Mouse (Mus musculus) CH12.LX (cell line): ENCODE measurements around the gene Mkrn1. TPM values are rescaled to one million over a fixed set of nuclear protein-coding genes. Genes with fewer than 3 reads are reported as not detected.
"Not testable (repeated sequence)": the region's sequence is repeated elsewhere in the genome, so short reads cannot be mapped to it uniquely, and the experiment has no call there.

Source experiments
- DNase-seq: peaks from one replicate; pipeline ENCODE4 v3.0.0-alpha.2; 2013; ENCODE audit errors: extremely low read depth
- H3K27ac ChIP-seq: 2 replicates; pipeline ENCODE4 v1.5.1; 2012; ENCODE audit warnings: low read depth, mild to moderate bottlenecking, control low read depth, moderate library complexity; ENCODE audit not compliant: insufficient read depth
- H3K27me3 ChIP-seq: replicated peaks from 2 replicates; pipeline ENCODE3; 2012; ENCODE audit warnings: inconsistent platforms
- H3K36me3 ChIP-seq, 2 experiments: replicated peaks in 1 of 2; 2 replicates each; pipeline versions ENCODE3 to v1.6.1; 2012; ENCODE audit warnings: inconsistent platforms in 1 of 2, low read length in 1 of 2, mild to moderate bottlenecking in 1 of 2, mixed read lengths in 1 of 2, moderate library complexity in 1 of 2; ENCODE audit not compliant: control insufficient read depth in 1 of 2, insufficient read depth in 1 of 2
- H3K4me1 ChIP-seq, 2 experiments: 2 replicates each; pipeline ENCODE4 v1.6.1; 2012; ENCODE audit warnings: inconsistent platforms in 1 of 2, moderate library complexity in 1 of 2; ENCODE audit not compliant: insufficient read depth in 2 of 2, control insufficient read depth in 1 of 2
- H3K4me2 ChIP-seq: 2 replicates; pipeline ENCODE4 v1.6.1; 2012; ENCODE audit warnings: low read depth, mild to moderate bottlenecking, control low read depth; ENCODE audit not compliant: poor library complexity, insufficient read depth, severe bottlenecking
- H3K4me3 ChIP-seq, 3 experiments: fragments of 150-350 bp in 1 of 3; sonication (generic) in 1 of 3; replicated peaks in 1 of 3; 2 replicates each; pipeline versions ENCODE3 to v1.5.1; 2011 to 2012; ENCODE audit warnings: low read depth in 2 of 3, low read length in 2 of 3, mild to moderate bottlenecking in 2 of 3, moderate library complexity in 2 of 3, control low read depth in 1 of 3, improper control_type of control experiment in 1 of 3, inconsistent platforms in 1 of 3, mixed read lengths in 1 of 3; ENCODE audit not compliant: poor library complexity in 1 of 3
- H3K79me2 ChIP-seq: replicated peaks from 2 replicates; pipeline ENCODE4 v1.6.1; 2012; ENCODE audit warnings: mild to moderate bottlenecking, moderate library complexity; ENCODE audit not compliant: control insufficient read depth, poor library complexity, insufficient read depth, severe bottlenecking; ENCODE audit errors: extremely low read depth
- H3K9ac ChIP-seq: 2 replicates; pipeline ENCODE4 v1.6.1; 2012; ENCODE audit warnings: low read depth, mild to moderate bottlenecking, control low read depth, moderate library complexity; ENCODE audit not compliant: insufficient read depth
- H3K9me3 ChIP-seq: replicated peaks from 2 replicates; pipeline ENCODE3; 2012; ENCODE audit warnings: low read length, inconsistent platforms, mixed read lengths
- MAZ ChIP-seq: IDR thresholded peaks from 2 replicates; pipeline ENCODE4 v1.6.1; 2012; ENCODE audit warnings: low read depth, mild to moderate bottlenecking, inconsistent platforms, low read length, improper control_type of control experiment, moderate library complexity
- NELFE ChIP-seq: IDR thresholded peaks from 2 replicates; pipeline ENCODE4 v1.6.1; 2011; ENCODE audit warnings: low read depth, low read length, improper control_type of control experiment
- NRF1 ChIP-seq: IDR thresholded peaks from 2 replicates; pipeline ENCODE4 v1.6.1; 2014; ENCODE audit warnings: low read depth, mild to moderate bottlenecking, inconsistent platforms, low read length, improper control_type of control experiment, moderate library complexity
- POLR2A ChIP-seq: IDR thresholded peaks from 2 replicates; pipeline ENCODE4 v1.6.1; 2011; ENCODE audit warnings: low read depth, mild to moderate bottlenecking, improper control_type of control experiment, low read length
- POLR2AphosphoS2 ChIP-seq: IDR thresholded peaks from 2 replicates; pipeline ENCODE4 v1.6.1; 2011; ENCODE audit warnings: low read depth, low read length, improper control_type of control experiment
- RCOR1 ChIP-seq: conservative IDR thresholded peaks from 2 replicates; pipeline ENCODE4 v1.6.1; 2012; ENCODE audit warnings: low read depth, mild to moderate bottlenecking, inconsistent platforms, low read length, improper control_type of control experiment
- SMC3 ChIP-seq: IDR thresholded peaks from 2 replicates; pipeline ENCODE4 v1.6.1; 2011; ENCODE audit warnings: low read depth, low read length, improper control_type of control experiment
- USF2 ChIP-seq: conservative IDR thresholded peaks from 2 replicates; pipeline ENCODE4 v1.6.1; 2011; ENCODE audit warnings: low read depth, low read length, improper control_type of control experiment
- ZKSCAN1 ChIP-seq: IDR thresholded peaks from 2 replicates; pipeline ENCODE4 v1.6.1; 2012; ENCODE audit warnings: low read depth, inconsistent platforms, low read length, improper control_type of control experiment, borderline replicate concordance
- dilution Hi-C: fragments of 300-500 bp; cut with MboI; formaldehyde crosslinking; loops from 2 replicates; pipeline ENCODE4 v1.14.3; 2020; ENCODE audit warnings: low sequenced_read_pairs; ENCODE audit not compliant: extremely low pct_unique_long_range_greater_than_20kb, extremely low pct_ligation_motif_present
- in situ Hi-C: fragments of 300-500 bp; cut with MboI; formaldehyde crosslinking; loops from 3 replicates; pipeline ENCODE4 v1.14.3; 2019; ENCODE audit warnings: low sequenced_read_pairs, low pct_ligation_motif_present, low pct_unique_long_range_greater_than_20kb, mixed read lengths
- polyA plus RNA-seq: library from polyadenylated mRNA; unstranded; fragments of >175 nt; gene quantifications from 2 replicates; pipeline ENCODE4 v1.2.1, GENCODE M21; 2012; ENCODE audit warnings: low read depth; ENCODE audit not compliant: insufficient read length
- total RNA-seq, 2 experiments: library from RNA; depleted of rRNA; stranded (reverse); fragments of 300-350 nt in 1 of 2; fragments of >200 nt in 1 of 2; gene quantifications; 2 replicates each; pipeline ENCODE4 v1.2.3; 2012 to 2014

Mkrn1 gene
- total and polyA plus RNA-seq, 3 experiments: 39.3 to 50.3 (median 43.7) TPM

DNA sequence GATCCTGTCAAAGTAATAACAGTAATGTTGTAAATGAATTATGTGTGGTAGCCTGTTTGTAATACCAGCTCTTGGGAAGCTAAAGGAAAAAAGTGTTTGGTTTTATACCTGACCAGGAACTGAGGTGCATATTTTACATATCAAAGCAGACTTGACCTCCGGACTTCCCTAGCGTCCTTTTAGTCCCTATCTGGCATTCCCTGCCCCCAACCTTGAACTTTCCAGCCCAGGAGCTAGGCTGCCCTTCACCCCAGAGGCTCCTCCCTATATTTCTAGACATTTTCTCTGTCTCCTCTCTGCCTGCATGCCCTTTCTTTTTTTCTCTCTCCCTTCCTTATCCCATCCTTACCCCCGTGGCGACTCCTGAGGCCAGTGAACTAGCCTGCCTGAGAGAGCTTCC is 605 bp upstream of the Mkrn1 start:
- no peak for TF ChIP-seq SMC3
- TF ChIP-seq NRF1: no peak
- TF ChIP-seq ZKSCAN1: no peak
- TF ChIP-seq POLR2AphosphoS2: no peak
- no peak for TF ChIP-seq RCOR1
- TF ChIP-seq USF2: no peak
- TF ChIP-seq MAZ: no peak
- TF ChIP-seq NELFE: no peak
- H3K79me2 ChIP-seq: peaks cover 18% of the 10 kb centered on the region
- no peaks in the 10 kb centered on the region for H3K9me3 ChIP-seq
- H3K27me3 ChIP-seq: peaks cover 5% of the 10 kb centered on the region
- H3K4me2 ChIP-seq: no peak overlapping the region
- H3K4me1 ChIP-seq: peaks cover 4 to 30% of the 10 kb centered on the region in 2 experiments; a peak in 2 of 4 replicates
- peaks cover 0 to 2% of the 10 kb centered on the region in 2 experiments for H3K36me3 ChIP-seq
- dilution Hi-C loops (no loop called here), in situ Hi-C loops (no loop called here)
- no peak overlapping the region for H3K9ac ChIP-seq
- DNase-seq: no peak
- no peak overlapping the region for H3K27ac ChIP-seq
- H3K4me3 ChIP-seq: no peak overlapping the region

DNA sequence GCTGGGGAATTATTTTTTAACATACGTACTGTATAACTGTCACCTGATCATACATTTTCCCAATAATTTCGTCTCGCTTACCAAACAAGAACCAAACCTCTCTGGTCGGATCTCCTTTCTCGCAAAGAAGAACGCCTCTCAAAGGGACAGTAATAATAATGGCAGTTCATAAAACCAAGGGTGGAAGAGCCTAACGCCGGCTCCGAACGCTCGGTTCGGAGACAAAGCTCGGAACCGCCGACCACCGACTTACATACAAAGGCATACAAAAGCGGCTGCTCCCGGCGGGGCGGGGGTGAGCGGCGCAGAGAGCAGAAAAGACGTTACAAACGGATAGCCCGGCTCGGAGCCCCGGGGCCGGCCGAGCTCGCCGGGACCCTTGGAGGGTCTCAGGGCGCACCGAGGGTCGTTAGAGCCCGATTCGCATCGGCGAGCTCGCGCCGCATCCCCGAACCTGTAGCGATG is 844 bp downstream of the Mkrn1 start:
- peaks cover 0 to 2% of the 10 kb centered on the region in 2 experiments for H3K36me3 ChIP-seq
- in situ Hi-C loops (no loop called here), dilution Hi-C loops (no loop called here)
- no peaks in the 10 kb centered on the region for H3K9me3 ChIP-seq
- H3K4me1 ChIP-seq: peaks cover 4 to 30% of the 10 kb centered on the region in 2 experiments; a peak in 2 of 4 replicates
- H3K4me3 ChIP-seq: peak overlapping the region; percentile 66 to 98 (median 91)
- TF ChIP-seq POLR2A: no peak
- peak overlapping the region; percentile 65 for H3K9ac ChIP-seq
- no peak for DNase-seq
- H3K79me2 ChIP-seq: peaks cover 23% of the 10 kb centered on the region
- H3K4me2 ChIP-seq: peak overlapping the region; percentile 97
- H3K27ac ChIP-seq: no peak overlapping the region
- peaks cover 5% of the 10 kb centered on the region for H3K27me3 ChIP-seq

DNA sequence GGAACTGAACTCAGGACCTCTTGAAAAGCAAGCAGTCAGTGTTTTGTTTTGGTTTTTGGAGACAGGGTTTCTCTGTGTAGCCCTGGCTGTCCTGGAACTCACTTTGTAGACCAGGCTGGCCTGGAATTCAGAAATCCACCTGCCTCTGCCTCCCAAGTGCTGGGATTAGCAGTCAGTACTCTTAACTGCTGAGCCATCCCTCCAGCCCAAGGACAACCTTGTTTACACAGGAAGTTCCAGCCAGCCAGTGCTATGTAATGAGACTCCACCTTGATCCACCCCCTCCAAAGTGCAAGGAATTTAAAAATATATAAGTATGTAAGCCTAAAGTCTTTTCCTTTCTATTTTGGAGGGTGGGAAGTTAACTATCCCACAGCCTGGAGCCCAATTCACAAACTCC is 3.6 kb downstream of the Mkrn1 start:
- Histone ChIP-seq H3K4me1 (peaks cover 4 to 30% of the 10 kb centered on the region in 2 experiments; a peak in 2 of 4 replicates), H3K79me2 (peaks cover 36% of the 10 kb centered on the region)
- H3K9ac ChIP-seq, H3K27ac ChIP-seq, DNase-seq, H3K4me2 ChIP-seq, dilution Hi-C loops, H3K27me3 ChIP-seq, in situ Hi-C loops, H3K9me3 ChIP-seq, H3K4me3 ChIP-seq, H3K36me3 ChIP-seq: not testable (repeated sequence)
